ENCODE assay signal across 14 mouse cellular contexts in genomic region chr4:132871116-132871515, GRCm38 (mm10). TPM values are rescaled to one million over a fixed set of nuclear protein-coding genes. Genes with fewer than 3 reads are reported as not detected.
DNase-seq lines count a peak whose midpoint lies in the region; ATAC-seq lines count a peak whose summit lies in the region.
"Had no signal": no experiment of that assay in that cellular context is flagged by ENCODE, and none has a peak within 500 bp of the region (broad histone marks: within the 10 kb centered on the region; RNA-seq: fewer than 3 reads in every experiment).

No protein-coding gene starts in this region.

- ATAC-seq in CD4-positive, CD25-positive, alpha-beta regulatory T cell, adult 4 months: no peak
- ATAC-seq: forebrain, embryonic 13.5 days; forebrain, embryonic 15.5 days; forebrain, postnatal 0 days; Patski had no signal

- DNase-seq in adrenal gland, postnatal 10 days: peak; percentile 16
- no peak for DNase-seq in adrenal gland, postnatal 4 days (ENCODE audit: low spot score in 2 of 2)
- peak; percentile 27 for DNase-seq in adrenal gland, postnatal 25 days
- no peak for DNase-seq in T-cell, adult 2 months (ENCODE audit: low spot score)
- DNase-seq: cerebellum, adult 11-12 months; cerebellum, adult 2 months; cerebellum, adult 9-10 months; cerebellum, postnatal 10 days; cerebellum, postnatal 25 days; forebrain, postnatal 0 days had no signal

RNA-seq across cellular contexts. Expression of gene Stx12, which starts 13.2 kb away (rescaled TPM):
- total RNA-seq in adrenal gland, postnatal 10 days (2021): 10 to 100 TPM; 52.0 to 53.2 TPM
- total RNA-seq in adrenal gland, postnatal 4 days (2021): 10 to 100 TPM; 54.8 to 58.3 TPM
- 56.4 and 57.6 TPM in 2 replicates for total RNA-seq in adrenal gland, postnatal 25 days (2021)
- 10 to 100 TPM; 32.3 to 38.6 TPM for polyA plus RNA-seq in CD4-positive, CD25-positive, alpha-beta regulatory T cell, adult 4 months (2017; shearing (Covaris generic))

RNA-seq across cellular contexts. Expression of gene Ppp1r8, which starts 28.1 kb away (rescaled TPM):
- total RNA-seq in adrenal gland, postnatal 10 days (2021): 10 to 100 TPM; 41.6 to 44.6 TPM
- 10 to 100 TPM; 56.5 to 56.7 TPM for total RNA-seq in adrenal gland, postnatal 4 days (2021)
- 46.7 and 51.5 TPM in 2 replicates for total RNA-seq in adrenal gland, postnatal 25 days (2021)
- 10 to 100 TPM; 22.2 to 34.8 TPM for polyA plus RNA-seq in CD4-positive, CD25-positive, alpha-beta regulatory T cell, adult 4 months (2017; shearing (Covaris generic))

RNA-seq across cellular contexts. Expression of gene Fam76a, which starts 51.2 kb away (rescaled TPM):
- 10 to 100 TPM; 36.9 to 37.0 TPM for total RNA-seq in adrenal gland, postnatal 10 days (2021)
- 10 to 100 TPM; 37.0 to 37.1 TPM for total RNA-seq in adrenal gland, postnatal 4 days (2021)
- 35.3 and 36.6 TPM in 2 replicates for total RNA-seq in adrenal gland, postnatal 25 days (2021)
- 10 to 100 TPM; 16.5 to 21.1 TPM for polyA plus RNA-seq in CD4-positive, CD25-positive, alpha-beta regulatory T cell, adult 4 months (2017; shearing (Covaris generic))

Comparison
In these comparisons a context has a peak if more than half of its experiments do, and no peak if none do; other contexts are left out.
1. DNase-seq: peak in adrenal gland, postnatal 10 days (single experiment) and adrenal gland, postnatal 25 days (single experiment); none in adrenal gland, postnatal 4 days (0 of 2) and T-cell, adult 2 months (single experiment).